Mouse (Mus musculus) bone marrow, adult 2 months (tissue): Measurements from ENCODE around the gene Gm49321.

Experiments used
- CTCF ChIP-seq: fragments of 200-500 bp; IDR thresholded peaks from 2 replicates; pipeline ENCODE4 v1.5.1; 2011; ENCODE audit warnings: low read length, control low read depth; ENCODE audit not compliant: control insufficient read depth, insufficient read depth
- POLR2A ChIP-seq: fragments of 200-500 bp; IDR thresholded peaks from 2 replicates; pipeline ENCODE4 v1.6.1; 2011; ENCODE audit warnings: low read depth, mild to moderate bottlenecking, control low read depth, low read length, borderline replicate concordance; ENCODE audit not compliant: control insufficient read depth

GRCm38 (mm10) chr12:73888003-73888783, 49.3 kb upstream of the Gm49321 start:
- TF ChIP-seq POLR2A: no peak
- no peak for TF ChIP-seq CTCF
